Mouse (Mus musculus): Measurements from ENCODE around the gene Blzf1. TPM values are rescaled to one million over a fixed set of nuclear protein-coding genes. Genes with fewer than 3 reads are reported as not detected.

Blzf1 gene
- 10 to 100 TPM; 14.3 to 14.7 TPM for total RNA-seq (2023)

GRCm38 (mm10) chr1:164307124-164307751 is at the start of gene Blzf1:
Blzf1 (minus strand) TSS chr1:164307489.

GRCm38 (mm10) chr1:164303821-164304220 is 3.5 kb downstream of the Blzf1 start, which contains the start of gene Nme7:
Nme7 (plus strand) TSS chr1:164304121.

GRCm38 (mm10) chr1:164275455-164275954 is 31.8 kb downstream of the Blzf1 start, which contains the start of gene Ccdc181:
Ccdc181 (plus strand) TSS chr1:164275585.

GRCm38 (mm10) chr1:164248465-164249331 is 58.6 kb downstream of the Blzf1 start, which contains the start of gene Slc19a2:
Slc19a2 (plus strand) TSS chr1:164249046.

Other genes with a start within 250 kb of the Blzf1 start
- 100 to 1,000 TPM; 507 to 564 TPM for gene Sell, start 245.5 kb downstream of the Blzf1 start, total RNA-seq (2023)
- gene Selp, start 192.2 kb downstream of the Blzf1 start, total RNA-seq (2023): 10 to 100 TPM; 13.9 to 15.7 TPM
- gene F5, start 155.7 kb downstream of the Blzf1 start, total RNA-seq (2023): 10 to 100 TPM; 67.0 to 72.8 TPM
- gene Slc19a2, start 58.4 kb downstream of the Blzf1 start, total RNA-seq (2023): 1 to 10 TPM; 3.9 to 5.4 TPM
- 1 to 10 TPM; 3.4 to 4.0 TPM for gene Ccdc181, start 31.9 kb downstream of the Blzf1 start, total RNA-seq (2023)
- gene Nme7, start 3.4 kb downstream of the Blzf1 start, total RNA-seq (2023): 1 to 10 TPM; 3.9 to 5.4 TPM
- gene Atp1b1, start 150.9 kb upstream of the Blzf1 start, total RNA-seq (2023): 1 to 10 TPM; 5.2 to 8.5 TPM